Mouse (Mus musculus): ENCODE measurements at regions not wholly inside any gene's neighbourhood (a gene's known extent, or its start where the extent isn't known, plus 50 kb on each side); places are given as distances from the start of the nearest gene placed in this dataset.

DNA sequence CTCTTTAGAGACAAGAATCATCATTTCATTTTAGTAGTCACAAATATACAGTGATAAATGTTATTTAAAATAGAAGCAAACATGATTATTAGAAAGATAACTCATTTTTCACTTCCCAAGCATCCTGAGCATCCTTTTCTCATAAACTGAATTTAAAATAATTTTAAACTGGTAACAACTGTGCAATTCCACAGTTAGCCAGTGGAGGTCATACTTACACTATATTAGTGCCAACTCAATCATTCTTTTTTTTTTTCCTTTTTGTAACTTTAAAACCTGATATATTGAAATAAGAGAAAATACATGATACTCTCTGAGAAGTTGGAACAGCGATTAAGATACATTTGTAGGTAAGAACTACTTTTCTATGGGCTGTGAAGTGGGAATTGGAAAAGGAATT is 113.2 kb upstream of the Gm17509 start:
- Histone ChIP-seq H3K27ac (no peak overlapping the region), H3K4me2 (replicated peaks) (no peak overlapping the region), H3K4me1 (no peaks in the 10 kb centered on the region), H3K4me3 (no peak overlapping the region), H3K9me3 (no peaks in the 10 kb centered on the region), H3K36me3 (no peaks in the 10 kb centered on the region), H3K27me3 (replicated peaks) (no peaks in the 10 kb centered on the region), H3K9ac (no peak overlapping the region)
- no peak for ATAC-seq (ENCODE audit: low FRiP score, low read depth)
- WGBS, result 15% methylated on average over 1 of the region's 1 CpGs

- Histone ChIP-seq H3K4me2 (replicated peaks) (no peak overlapping the region), H3K9ac (no peak overlapping the region), H3K36me3 (no peaks in the 10 kb centered on the region), H3K4me3 (no peak overlapping the region), H3K27me3 (replicated peaks) (no peaks in the 10 kb centered on the region), H3K27ac (no peak overlapping the region), H3K9me3 (no peaks in the 10 kb centered on the region), H3K4me1 (no peaks in the 10 kb centered on the region)
- 89% methylated on average over 5 of the region's 5 CpGs for WGBS
- no peak for ATAC-seq (ENCODE audit: low FRiP score, low read depth)
Measured at GRCm38 (mm10) chr13:117334539-117334938, 113.7 kb upstream of the Gm17509 start.

GRCm38 (mm10) chr13:117381086-117381595 is 160.3 kb upstream of the Gm17509 start:
- Histone ChIP-seq H3K36me3 (no peaks in the 10 kb centered on the region), H3K9me3 (no peaks in the 10 kb centered on the region), H3K4me1 (no peaks in the 10 kb centered on the region), H3K4me3 (no peak overlapping the region), H3K27me3 (replicated peaks) (no peaks in the 10 kb centered on the region), H3K4me2 (replicated peaks) (no peak overlapping the region), H3K9ac (no peak overlapping the region), H3K27ac (no peak overlapping the region)
- WGBS, result 76% methylated on average over 4 of the region's 4 CpGs
- no peak for ATAC-seq (ENCODE audit: low FRiP score, low read depth)

GRCm38 (mm10) chr13:117383480-117384137 is 162.7 kb upstream of the Gm17509 start:
- 62% methylated on average over 12 of the region's 12 CpGs for WGBS
- Histone ChIP-seq H3K9ac (no peak overlapping the region), H3K4me1 (no peaks in the 10 kb centered on the region), H3K4me3 (no peak overlapping the region), H3K27me3 (replicated peaks) (no peaks in the 10 kb centered on the region), H3K27ac (no peak overlapping the region), H3K4me2 (replicated peaks) (no peak overlapping the region), H3K9me3 (no peaks in the 10 kb centered on the region), H3K36me3 (no peaks in the 10 kb centered on the region)
- ATAC-seq (ENCODE audit: low FRiP score, low read depth), result peak; percentile 85

DNA sequence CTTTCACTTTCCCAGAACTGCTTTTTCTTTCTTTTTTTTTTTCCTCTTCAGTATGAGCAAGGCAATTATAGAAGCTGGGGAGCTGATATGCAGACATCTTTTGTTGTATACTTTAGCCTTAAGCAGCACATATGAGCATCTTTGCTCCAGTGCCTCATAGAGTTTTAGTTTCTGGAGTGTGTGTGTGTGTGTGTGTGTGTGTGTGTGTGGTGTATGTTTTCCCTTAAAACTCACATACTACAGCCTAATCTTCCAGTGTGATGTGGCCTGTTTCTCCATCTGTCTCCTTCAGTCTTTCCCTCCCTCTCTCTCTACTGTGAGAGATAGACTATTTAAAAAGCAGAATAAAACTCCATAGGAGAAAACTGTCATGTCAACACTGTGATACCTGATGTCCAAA is 169.4 kb upstream of the Gm17509 start:
- no peaks in the 10 kb centered on the region for H3K36me3 ChIP-seq
- H3K4me2 ChIP-seq (replicated peaks), result no peak overlapping the region
- no peak overlapping the region for H3K27ac ChIP-seq
- H3K9me3 ChIP-seq, result no peaks in the 10 kb centered on the region
- H3K4me3 ChIP-seq, result no peak overlapping the region
- no peaks in the 10 kb centered on the region for H3K4me1 ChIP-seq
- H3K27me3 ChIP-seq (replicated peaks), result no peaks in the 10 kb centered on the region
- no peak for ATAC-seq (ENCODE audit: low FRiP score, low read depth)
- no peak overlapping the region for H3K9ac ChIP-seq

GRCm38 (mm10) chr13:117393488-117393887 is 172.6 kb upstream of the Gm17509 start:
- Histone ChIP-seq H3K27ac (no peak overlapping the region), H3K4me1 (no peaks in the 10 kb centered on the region), H3K4me2 (replicated peaks) (no peak overlapping the region), H3K4me3 (no peak overlapping the region), H3K9ac (no peak overlapping the region), H3K9me3 (no peaks in the 10 kb centered on the region), H3K27me3 (replicated peaks) (no peaks in the 10 kb centered on the region), H3K36me3 (no peaks in the 10 kb centered on the region)
- WGBS, result 65% methylated on average over 1 of the region's 1 CpGs
- ATAC-seq (ENCODE audit: low FRiP score, low read depth), result no peak

GRCm38 (mm10) chr13:117401245-117401644 is 180.4 kb upstream of the Gm17509 start:
- Histone ChIP-seq H3K4me2 (replicated peaks) (no peak overlapping the region), H3K9me3 (no peaks in the 10 kb centered on the region), H3K4me3 (no peak overlapping the region), H3K4me1 (no peaks in the 10 kb centered on the region), H3K9ac (no peak overlapping the region), H3K27ac (no peak overlapping the region), H3K27me3 (replicated peaks) (no peaks in the 10 kb centered on the region), H3K36me3 (no peaks in the 10 kb centered on the region)
- ATAC-seq (ENCODE audit: low FRiP score, low read depth), result no peak
- 76% methylated on average over 4 of the region's 4 CpGs for WGBS

DNA sequence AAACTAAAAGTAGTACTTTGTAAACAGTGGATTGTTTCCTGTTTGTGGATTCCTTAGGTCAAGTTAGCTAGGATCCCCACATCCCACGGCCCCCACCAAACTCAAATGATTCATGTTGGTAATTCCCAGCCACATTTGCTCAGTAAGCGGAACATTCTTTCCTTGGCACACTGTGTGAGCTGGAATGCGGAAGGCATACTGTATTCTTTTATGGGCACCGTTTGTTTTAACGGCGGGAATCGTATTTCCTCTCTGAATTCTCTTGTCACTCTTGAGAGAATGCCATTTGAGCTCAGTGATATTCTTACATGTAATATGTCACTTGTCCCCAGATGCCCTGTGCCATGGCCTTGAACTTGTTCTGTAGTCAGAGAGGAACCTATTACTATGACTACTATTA is 189.1 kb upstream of the Gm17509 start:
- no peak for ATAC-seq (ENCODE audit: low FRiP score, low read depth)
- 61% methylated on average over 7 of the region's 7 CpGs for WGBS
- H3K9ac ChIP-seq, result no peak overlapping the region
- H3K4me2 ChIP-seq (replicated peaks), result no peak overlapping the region
- no peaks in the 10 kb centered on the region for H3K27me3 ChIP-seq (replicated peaks)
- H3K9me3 ChIP-seq, result no peaks in the 10 kb centered on the region
- no peaks in the 10 kb centered on the region for H3K36me3 ChIP-seq
- no peaks in the 10 kb centered on the region for H3K4me1 ChIP-seq
- no peak overlapping the region for H3K27ac ChIP-seq
- no peak overlapping the region for H3K4me3 ChIP-seq

- H3K27me3 ChIP-seq (replicated peaks), result no peaks in the 10 kb centered on the region
- no peaks in the 10 kb centered on the region for H3K4me1 ChIP-seq
- no peak overlapping the region for H3K9ac ChIP-seq
- H3K4me3 ChIP-seq, result no peak overlapping the region
- no peak for ATAC-seq (ENCODE audit: low FRiP score, low read depth)
- WGBS, result 91% methylated on average over 4 of the region's 4 CpGs
- no peaks in the 10 kb centered on the region for H3K9me3 ChIP-seq
- no peak overlapping the region for H3K27ac ChIP-seq
- H3K4me2 ChIP-seq (replicated peaks), result no peak overlapping the region
- H3K36me3 ChIP-seq, result no peaks in the 10 kb centered on the region
Measured at GRCm38 (mm10) chr13:117413616-117414015, 188.5 kb upstream of the Hcn1 start.

DNA sequence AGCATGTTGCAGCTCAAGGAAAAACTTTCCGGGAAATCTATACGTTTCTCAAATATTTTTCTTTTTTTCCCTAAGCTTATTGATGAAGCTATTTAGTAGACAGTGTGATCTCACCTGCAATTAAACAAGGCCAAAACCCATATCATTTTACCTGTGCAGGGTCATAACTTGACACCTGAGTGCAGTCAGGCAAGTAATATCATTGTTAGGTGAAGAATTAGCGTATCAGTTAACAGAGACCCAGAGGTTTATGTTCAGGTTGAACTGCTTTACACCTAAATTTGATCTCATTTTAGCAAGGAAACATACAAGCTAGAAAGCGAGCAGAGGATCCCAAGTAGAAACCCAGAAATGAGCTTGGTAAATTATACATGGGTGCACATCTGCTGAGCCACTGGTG is 178.6 kb upstream of the Hcn1 start:
- WGBS, result 90% methylated on average over 4 of the region's 4 CpGs

DNA sequence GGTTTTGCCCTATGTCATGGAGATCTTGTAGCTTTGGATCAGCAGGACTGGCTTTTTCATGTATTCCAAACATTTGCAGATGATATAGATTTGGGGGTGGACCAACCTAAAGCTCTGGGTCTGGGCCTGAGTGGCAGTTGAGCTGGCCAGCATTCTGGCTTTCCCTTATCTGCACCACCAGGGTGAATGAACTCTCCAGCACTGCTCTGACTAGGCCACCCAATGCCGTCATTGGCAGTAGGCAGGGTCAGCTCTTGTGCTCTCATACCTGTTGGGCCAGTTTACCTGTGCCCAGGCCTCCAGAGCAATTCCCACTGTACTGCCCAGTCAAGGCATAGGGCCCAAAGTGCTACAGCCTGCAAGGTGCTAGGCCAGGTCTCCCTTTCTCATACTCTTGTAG is 177.1 kb upstream of the Hcn1 start:
- Histone ChIP-seq H3K4me1 (no peaks in the 10 kb centered on the region), H3K4me2 (replicated peaks) (no peak overlapping the region), H3K4me3 (no peak overlapping the region), H3K36me3 (no peaks in the 10 kb centered on the region), H3K9me3 (no peaks in the 10 kb centered on the region), H3K9ac (no peak overlapping the region), H3K27ac (no peak overlapping the region), H3K27me3 (replicated peaks) (no peaks in the 10 kb centered on the region)
- whole genome bisulfite sequencing, result 93% methylated on average over 1 of the region's 1 CpGs
- ATAC-seq (ENCODE audit: low FRiP score, low read depth), result no peak

More for the DNA sequence above, 178.6 kb upstream of the Hcn1 start:
- no peaks in the 10 kb centered on the region for H3K4me1 ChIP-seq
- H3K36me3 ChIP-seq, result no peaks in the 10 kb centered on the region
- no peaks in the 10 kb centered on the region for H3K9me3 ChIP-seq
- H3K4me3 ChIP-seq, result no peak overlapping the region
- no peaks in the 10 kb centered on the region for H3K27me3 ChIP-seq (replicated peaks)
- H3K9ac ChIP-seq, result no peak overlapping the region
- H3K27ac ChIP-seq, result no peak overlapping the region
- no peak overlapping the region for H3K4me2 ChIP-seq (replicated peaks)
- ATAC-seq (ENCODE audit: low FRiP score, low read depth), result no peak

GRCm38 (mm10) chr13:117467407-117467806 is 134.7 kb upstream of the Hcn1 start:
- H3K4me2 ChIP-seq (replicated peaks), result no peak overlapping the region
- no peaks in the 10 kb centered on the region for H3K4me1 ChIP-seq
- H3K27me3 ChIP-seq (replicated peaks), result no peaks in the 10 kb centered on the region
- no peak for ATAC-seq (ENCODE audit: low FRiP score, low read depth)
- H3K4me3 ChIP-seq, result no peak overlapping the region
- 79% methylated on average over 3 of the region's 3 CpGs for WGBS
- H3K27ac ChIP-seq, result no peak overlapping the region
- H3K36me3 ChIP-seq, result no peaks in the 10 kb centered on the region
- no peaks in the 10 kb centered on the region for H3K9me3 ChIP-seq
- no peak overlapping the region for H3K9ac ChIP-seq

DNA sequence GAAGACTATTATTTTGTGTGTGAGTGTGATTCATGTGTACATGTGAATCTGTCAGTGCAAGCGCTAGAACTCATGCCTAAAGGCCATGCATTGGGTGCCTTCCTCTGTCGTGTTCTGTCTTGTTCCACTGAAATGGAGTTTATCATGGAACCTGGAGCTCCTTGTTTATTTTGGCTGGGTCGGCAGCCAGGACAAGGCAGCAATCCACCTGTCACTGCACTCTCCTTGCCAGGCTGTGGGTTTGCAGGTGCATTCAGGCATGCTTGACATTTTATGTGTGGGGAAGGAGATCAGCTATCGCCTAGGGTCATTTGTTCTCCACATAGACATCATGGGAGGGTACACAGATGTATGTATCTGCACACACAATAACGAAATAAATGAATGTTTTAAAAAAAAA is 129.4 kb upstream of the Hcn1 start:
- Histone ChIP-seq H3K4me1 (no peaks in the 10 kb centered on the region), H3K9ac (no peak overlapping the region), H3K27me3 (replicated peaks) (no peaks in the 10 kb centered on the region), H3K4me3 (no peak overlapping the region), H3K36me3 (no peaks in the 10 kb centered on the region), H3K4me2 (replicated peaks) (no peak overlapping the region), H3K27ac (no peak overlapping the region), H3K9me3 (no peaks in the 10 kb centered on the region)
- ATAC-seq (ENCODE audit: low FRiP score, low read depth), result no peak
- 84% methylated on average over 5 of the region's 5 CpGs for WGBS
